Mouse (Mus musculus) CH12.LX (cell line): ENCODE data around the gene Macrod2.

Experiments
- BHLHE40 ChIP-seq: IDR thresholded peaks from 2 replicates; pipeline ENCODE4 v1.6.1; 2011; ENCODE audit warnings: mild to moderate bottlenecking, low read depth, low read length, improper control_type of control experiment
- CHD2 ChIP-seq: IDR thresholded peaks from 2 replicates; pipeline ENCODE4 v1.6.1; 2011; ENCODE audit warnings: low read length, improper control_type of control experiment
- CTCF ChIP-seq, 2 experiments: IDR thresholded peaks in 1 of 2; conservative IDR thresholded peaks in 1 of 2; 2 replicates each; pipeline ENCODE4 v1.5.1; 2011 to 2012; ENCODE audit warnings: low read depth in 2 of 2, low read length in 2 of 2, improper control_type of control experiment in 1 of 2, inconsistent platforms in 1 of 2, mild to moderate bottlenecking in 1 of 2, moderate library complexity in 1 of 2
- EP300 ChIP-seq: IDR thresholded peaks from 2 replicates; pipeline ENCODE4 v1.6.1; 2011; ENCODE audit warnings: low read length, improper control_type of control experiment
- MAFK ChIP-seq: IDR thresholded peaks from 2 replicates; pipeline ENCODE4 v1.6.1; 2011; ENCODE audit warnings: low read length, improper control_type of control experiment; ENCODE audit not compliant: insufficient replicate concordance
- POLR2A ChIP-seq: IDR thresholded peaks from 2 replicates; pipeline ENCODE4 v1.6.1; 2011; ENCODE audit warnings: low read depth, mild to moderate bottlenecking, improper control_type of control experiment, low read length
- POLR2AphosphoS2 ChIP-seq: IDR thresholded peaks from 2 replicates; pipeline ENCODE4 v1.6.1; 2011; ENCODE audit warnings: low read depth, low read length, improper control_type of control experiment
- SIN3A ChIP-seq: IDR thresholded peaks from 2 replicates; pipeline ENCODE4 v1.6.1; 2012; ENCODE audit warnings: low read length, improper control_type of control experiment, inconsistent platforms

- TF ChIP-seq CHD2 (no peak), CTCF (conservative IDR thresholded peaks at IDR 0.05 in 1 of 2, IDR thresholded peaks at IDR 0.05 in 1 of 2; ENCODE audit: low read depth in 2 of 2, low read length in 2 of 2) (no peak), BHLHE40 (no peak), EP300 (no peak), POLR2A (no peak), MAFK (no peak), POLR2AphosphoS2 (no peak), SIN3A (no peak)
These were observed 1660.5 kb downstream of the Macrod2 start for GRCm38 (mm10) chr2:142055576-142055975.
